In genomic region chr19:47247791-47248190, GRCm38 (mm10) we compare ENCODE assay signal across 14 mouse cellular contexts.
DNase-seq lines count a peak whose midpoint lies in the region; ATAC-seq lines count a peak whose summit lies in the region.
"Had no signal": no experiment of that assay in that cellular context is flagged by ENCODE, and none has a peak within 500 bp of the region (broad histone marks: within the 10 kb centered on the region; RNA-seq: fewer than 3 reads in every experiment).

No protein-coding gene starts in this region.

- peaks cover 15% of the 10 kb centered on the region for H3K4me1 ChIP-seq in intestine, embryonic 15.5 days (replicated peaks)
- H3K4me1 ChIP-seq in lung, embryonic 15.5 days = peaks cover 19% of the 10 kb centered on the region

- H3K27me3 ChIP-seq in intestine, embryonic 15.5 days (replicated peaks) = peaks cover 11% of the 10 kb centered on the region
- peaks cover 24% of the 10 kb centered on the region for H3K27me3 ChIP-seq in lung, embryonic 15.5 days

- peak overlapping the region; percentile 39 for H3K4me2 ChIP-seq in intestine, embryonic 15.5 days (replicated peaks)
- H3K4me2 ChIP-seq in lung, embryonic 15.5 days = no peak overlapping the region

- no peaks in the 10 kb centered on the region for H3K9me3 ChIP-seq in intestine, embryonic 15.5 days
- H3K9me3 ChIP-seq in lung, embryonic 15.5 days = no peaks in the 10 kb centered on the region
- H3K9me3 ChIP-seq: forebrain, embryonic 10.5 days had no signal

- H3K27ac ChIP-seq in intestine, embryonic 15.5 days = no peak overlapping the region
- H3K27ac ChIP-seq in lung, embryonic 15.5 days = peak overlapping the region; percentile 8; the same call in 1 of the 2 replicates
- H3K27ac ChIP-seq: forebrain, embryonic 10.5 days had no signal

- WGBS in intestine, embryonic 15.5 days = 7% methylated on average over 11 of the region's 11 CpGs
- 7% methylated on average over 11 of the region's 11 CpGs for WGBS in lung, embryonic 15.5 days

- H3K9ac ChIP-seq in intestine, embryonic 15.5 days = no peak overlapping the region
- no peak overlapping the region for H3K9ac ChIP-seq in lung, embryonic 15.5 days

- H3K36me3 ChIP-seq in intestine, embryonic 15.5 days = no peaks in the 10 kb centered on the region
- no peaks in the 10 kb centered on the region for H3K36me3 ChIP-seq in lung, embryonic 15.5 days
- H3K36me3 ChIP-seq: forebrain, embryonic 10.5 days had no signal

- peak; percentile 10 for DNase-seq in embryo, embryonic 10 days (ENCODE audit: low spot score)
- no peak for DNase-seq in embryo, embryonic 10.5 days (ENCODE audit: low spot score)
- peak; percentile 81 to 87 for DNase-seq in kidney, postnatal 36 days
- DNase-seq in left cerebral cortex, adult 8-10 months (ENCODE audit: low spot score in 2 of 2) = no peak
- DNase-seq in right cerebral cortex, postnatal 36 days (ENCODE audit: low spot score in 2 of 2) = no peak
- no peak for DNase-seq in layer of hippocampus, postnatal 36 days
- DNase-seq: cerebellum, postnatal 36 days; gastrocnemius, postnatal 36 days; heart, postnatal 14 days; spleen, adult 18-20 months; thymus, adult 18-20 months had no signal

- peak; percentile 59 for ATAC-seq in intestine, embryonic 15.5 days
- ATAC-seq in lung, embryonic 15.5 days (ENCODE audit: borderline replicate concordance, extremely low read depth, low FRiP score, low TSS enrichment) = peak; percentile 69

- H3K4me3 ChIP-seq in intestine, embryonic 15.5 days (replicated peaks) = no peak overlapping the region
- no peak overlapping the region for H3K4me3 ChIP-seq in lung, embryonic 15.5 days
- H3K4me3 ChIP-seq: forebrain, embryonic 10.5 days had no signal

Comparison
In these comparisons a context has a peak if more than half of its experiments do, and no peak if none do; other contexts are left out.
1. DNase-seq: peak in embryo, embryonic 10 days (single experiment) and kidney, postnatal 36 days (2 of 2); none in embryo, embryonic 10.5 days (single experiment), left cerebral cortex, adult 8-10 months (0 of 2), right cerebral cortex, postnatal 36 days (0 of 2) and layer of hippocampus, postnatal 36 days (0 of 2).